Mouse (Mus musculus): ENCODE results near the gene Slc5a12. TPM values are rescaled to one million over a fixed set of nuclear protein-coding genes. Genes with fewer than 3 reads are reported as not detected.

Slc5a12 gene
- polyA plus RNA-seq, 1 experiment from 2014 or later = not detected

Other genes with a start within 250 kb of the Slc5a12 start
- gene Fibin, start 234.1 kb upstream of the Slc5a12 start, polyA plus RNA-seq (2016; fragmentation: Nextera tagmentation; extraction: Ambion mirVana) = 65.8 and 70.4 TPM in 2 replicates
- gene Muc15, start 124.0 kb downstream of the Slc5a12 start, polyA plus RNA-seq (2016; fragmentation: Nextera tagmentation; extraction: Ambion mirVana) = 0.30 TPM in 1 of 2 replicates, not detected in the other

Measured in limb, embryonic 12.5 days (tissue).